Mouse (Mus musculus) mouse embryonic stem cell (cell line): ENCODE data around the gene Gcm2.

Experiments used
- in situ Hi-C, 2 experiments: fragments of 300-500 bp; cut with MboI; formaldehyde crosslinking; loops; 1 replicate in 1 of 2; 3 replicates in 1 of 2; pipeline ENCODE4 v1.14.3; 2019 to 2020; ENCODE audit warnings: low sequenced_read_pairs in 2 of 2, low pct_unique_long_range_greater_than_20kb in 1 of 2, mixed read lengths in 1 of 2; ENCODE audit not compliant: unreplicated experiment in 1 of 2

Gcm2 gene

DNA sequence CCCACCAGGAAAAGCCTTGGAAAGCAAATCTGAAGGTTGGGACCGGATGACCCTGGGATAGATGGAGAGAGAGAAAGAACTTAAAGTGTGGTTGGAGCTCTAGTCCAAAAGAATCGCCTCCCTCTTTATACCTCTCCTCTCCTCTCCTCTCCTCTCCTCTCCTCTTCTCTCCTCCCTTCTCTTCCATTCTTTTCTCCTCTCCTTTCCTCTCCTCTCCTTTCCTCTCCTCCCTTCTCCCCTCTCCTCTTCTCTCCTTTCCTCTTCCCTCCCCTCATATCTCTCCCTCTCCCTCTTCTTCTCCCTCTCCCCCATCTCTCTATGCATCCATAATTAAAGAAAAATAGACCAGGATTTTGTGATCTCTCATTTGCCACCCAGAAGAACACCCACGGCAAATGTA, at the start of gene Gcm2:
Gene Gcm2, minus strand, starts transcription at position 101 of the 400 bp plus-strand sequence.
- in situ Hi-C loops: no loop called here

DNA sequence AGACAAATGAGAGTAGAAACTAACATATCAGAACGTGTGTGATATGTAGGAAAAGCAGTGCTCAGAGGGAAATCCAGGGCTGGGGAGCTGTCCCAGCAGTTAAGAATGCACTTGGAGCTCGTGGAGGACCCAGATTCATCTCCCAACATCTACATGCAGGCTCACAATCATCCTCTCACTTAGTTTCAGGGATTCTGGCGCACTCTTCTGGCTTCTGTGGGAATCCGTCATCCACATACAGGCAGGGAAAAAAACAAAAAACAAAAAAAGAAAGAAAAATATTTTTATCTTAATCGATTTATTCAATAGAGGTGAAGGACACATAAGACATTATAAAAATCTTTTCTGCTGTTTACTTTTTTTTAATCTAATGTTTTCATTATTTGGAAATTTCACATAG, 47.6 kb upstream of the Gcm2 start:
- in situ Hi-C loops: no loop called here

DNA sequence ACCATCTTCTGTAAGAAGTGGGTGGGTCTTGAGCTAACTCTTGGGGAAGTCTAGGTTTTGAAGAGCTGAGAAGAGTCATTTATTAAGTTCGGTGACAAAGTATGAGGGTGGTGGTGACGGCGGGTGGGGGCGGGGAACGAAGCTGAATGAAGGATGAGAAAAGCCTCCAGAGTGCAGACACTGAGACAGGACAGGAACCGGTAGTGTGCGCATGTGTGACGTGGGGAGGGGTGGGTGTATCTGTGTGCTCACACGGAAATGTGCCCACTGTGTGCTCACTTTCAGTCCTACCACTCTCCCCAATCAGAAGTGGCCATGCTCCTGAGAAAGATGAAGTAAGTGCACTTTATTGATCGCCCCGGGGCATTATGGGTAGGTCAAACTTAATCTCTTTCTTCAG, 42.3 kb upstream of the Gcm2 start:
- in situ Hi-C loops: no loop called here

DNA sequence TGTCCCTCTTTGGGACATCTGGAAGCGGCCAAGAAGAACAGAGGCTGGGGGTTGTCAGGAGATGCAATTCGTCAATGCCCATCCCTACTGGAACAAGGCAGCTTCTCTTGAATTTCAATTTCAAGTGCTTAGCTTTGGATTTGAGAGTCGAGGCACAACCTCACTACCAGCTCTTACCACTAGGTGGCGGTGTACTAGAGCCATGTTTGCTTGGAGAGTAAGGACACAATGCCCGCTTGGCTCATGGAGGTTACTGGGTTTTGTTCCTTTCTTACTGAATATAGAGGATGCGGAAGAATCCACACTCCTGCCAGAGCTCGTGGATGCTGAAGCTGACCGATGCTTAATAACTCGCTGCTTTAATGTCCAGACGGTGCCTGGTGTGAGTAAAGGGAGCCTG, 35.4 kb upstream of the Gcm2 start:
- in situ Hi-C loops: no loop called here

DNA sequence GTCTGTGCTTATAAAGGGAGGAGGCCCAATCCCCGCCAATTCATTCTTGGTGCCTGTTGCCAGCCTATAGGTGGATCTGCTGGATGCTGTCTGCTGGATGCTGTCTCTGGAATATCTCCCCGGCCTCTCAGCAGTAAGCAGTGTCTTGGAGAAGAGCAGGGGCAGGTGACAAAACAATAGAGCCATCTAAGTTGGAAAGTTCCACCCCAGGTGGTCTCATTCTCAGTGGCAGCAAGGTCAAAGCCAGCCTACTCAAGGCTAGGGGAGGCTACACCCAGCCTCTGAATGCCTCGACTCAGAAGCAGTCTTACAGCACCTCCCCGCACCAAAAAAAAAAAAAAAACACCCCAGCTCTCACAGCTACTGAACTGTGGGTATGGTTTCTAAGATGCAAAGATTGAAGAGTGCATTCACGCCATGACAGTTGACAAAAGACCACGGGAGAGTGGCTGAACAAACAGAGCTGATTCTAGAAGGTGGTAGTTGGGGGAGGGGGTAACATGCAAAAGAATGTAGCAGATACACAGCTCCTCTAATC, 34.7 kb upstream of the Gcm2 start:
- in situ Hi-C loops: no loop called here

DNA sequence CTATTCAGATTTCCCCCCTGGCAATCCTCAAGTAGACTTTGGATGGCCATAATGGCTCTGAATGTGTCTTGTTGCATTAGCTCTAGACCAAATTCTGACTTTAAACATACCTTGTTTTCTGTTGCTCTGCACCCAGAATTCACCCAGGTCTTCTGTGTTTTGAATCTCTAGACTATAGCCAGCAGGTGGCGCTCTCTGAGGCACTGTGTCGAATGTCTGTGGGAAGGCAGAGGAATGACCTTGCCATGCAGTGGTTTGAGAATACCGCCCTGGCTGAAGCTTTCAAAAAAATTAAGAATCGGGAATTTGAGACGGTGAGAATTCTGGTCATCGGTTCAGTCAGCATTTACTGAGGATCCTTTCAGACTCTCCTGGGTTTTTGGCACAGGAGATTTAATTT, 24.1 kb upstream of the Gcm2 start:
- in situ Hi-C loops: no loop called here

DNA sequence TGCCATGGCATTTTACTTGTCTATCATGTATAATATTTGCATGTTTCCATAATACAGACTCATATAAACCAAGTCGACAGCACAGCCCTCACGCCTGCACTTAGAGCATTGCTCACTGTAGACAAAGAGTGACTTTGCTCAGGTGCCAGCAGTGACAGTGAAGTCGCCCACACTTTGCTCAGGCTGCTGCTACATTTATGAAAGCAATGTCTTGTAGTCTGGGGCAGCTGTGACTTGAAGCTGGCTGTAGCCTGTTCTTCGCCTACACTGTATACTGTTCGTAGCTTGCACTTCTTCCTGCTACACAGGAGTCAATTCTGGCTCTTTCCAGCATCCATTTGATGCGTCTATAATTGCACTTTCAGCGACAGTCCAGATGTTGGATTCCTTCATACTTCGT, 18.2 kb upstream of the Gcm2 start:
- in situ Hi-C loops: no loop called here

DNA sequence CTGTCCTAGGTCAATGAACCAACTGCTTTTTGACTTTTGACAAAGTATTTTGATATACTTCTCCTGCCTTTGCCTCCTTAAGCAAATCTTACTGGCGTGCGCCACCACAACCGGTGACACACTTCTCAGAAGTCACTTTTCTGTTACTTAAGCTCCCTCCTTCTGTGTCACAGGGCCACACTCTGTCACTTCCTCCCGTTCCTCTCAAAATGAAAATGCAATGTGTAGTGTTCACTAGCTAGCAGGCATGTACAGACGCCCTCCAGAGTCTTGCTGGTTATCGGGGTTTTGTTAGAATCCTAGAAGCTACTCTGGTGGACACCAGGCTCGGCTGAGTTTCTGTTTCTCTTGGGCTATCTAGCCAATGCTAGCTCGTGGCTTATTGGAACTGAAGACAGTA, 17.5 kb upstream of the Gcm2 start:
- in situ Hi-C loops: no loop called here

DNA sequence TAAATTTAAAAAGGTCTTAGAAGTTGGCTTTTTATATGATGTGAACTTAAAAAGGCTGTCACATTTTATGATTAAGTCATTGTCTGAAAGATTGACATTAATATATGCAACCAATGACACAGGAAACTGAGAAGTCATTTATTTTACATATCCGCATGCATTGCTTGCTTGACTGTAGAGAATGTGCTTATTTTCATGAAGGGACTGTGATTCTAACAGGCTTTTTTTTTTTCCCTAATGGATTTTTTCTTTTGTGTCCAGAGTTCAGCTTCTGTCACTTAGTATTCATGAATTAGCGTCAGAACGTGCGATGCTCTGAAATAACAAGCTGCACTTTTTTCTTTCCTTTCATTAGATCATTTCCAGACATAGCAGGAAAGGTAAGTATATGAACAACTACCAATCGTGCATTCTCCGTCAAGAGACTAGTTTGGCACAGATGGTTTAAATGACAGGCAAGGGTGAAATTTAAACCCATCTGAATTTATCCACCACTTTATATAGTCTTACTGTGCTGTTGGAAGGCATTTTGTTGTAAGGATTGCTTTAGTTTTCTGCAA, 12.9 kb upstream of the Gcm2 start:
- in situ Hi-C loops: no loop called here

DNA sequence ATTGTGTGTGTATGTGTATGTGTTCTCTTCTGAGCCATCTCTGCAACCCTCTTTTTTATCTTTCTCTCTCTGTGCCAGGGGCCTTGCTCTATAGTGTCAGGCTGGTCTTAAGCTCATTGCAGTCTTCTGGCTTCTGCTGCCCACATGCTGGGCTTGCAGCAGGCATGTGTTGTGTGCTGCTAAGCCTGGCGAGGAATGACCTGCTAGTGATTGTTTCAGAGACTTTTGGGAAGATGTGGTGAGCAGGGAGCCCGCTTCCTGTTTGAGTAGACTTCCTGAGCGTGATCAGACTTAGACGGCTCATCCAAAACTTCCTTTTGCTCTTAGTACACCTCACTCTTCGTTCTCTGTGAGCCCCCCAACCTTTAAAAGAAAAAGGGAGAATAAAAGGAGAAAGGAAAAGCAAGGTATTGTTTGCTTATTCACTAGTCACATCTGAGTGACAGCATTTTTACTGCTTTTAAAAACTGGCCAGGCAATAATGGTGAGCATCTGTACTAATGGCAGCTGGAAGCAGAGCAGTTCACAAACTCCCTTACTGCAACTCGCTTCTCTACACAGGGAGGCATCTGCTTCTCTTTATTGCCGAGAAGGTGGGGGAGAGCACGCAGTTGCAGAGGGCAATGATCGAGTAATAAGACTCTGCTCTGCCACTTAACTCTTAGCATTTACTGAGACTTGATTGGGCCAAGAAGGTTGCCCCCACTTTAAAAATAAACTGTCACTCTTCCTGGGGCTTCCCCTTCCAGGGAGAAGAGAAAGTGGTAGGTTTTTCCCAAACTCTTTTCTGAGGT, 8.5 kb upstream of the Gcm2 start:
- in situ Hi-C loops: no loop called here

DNA sequence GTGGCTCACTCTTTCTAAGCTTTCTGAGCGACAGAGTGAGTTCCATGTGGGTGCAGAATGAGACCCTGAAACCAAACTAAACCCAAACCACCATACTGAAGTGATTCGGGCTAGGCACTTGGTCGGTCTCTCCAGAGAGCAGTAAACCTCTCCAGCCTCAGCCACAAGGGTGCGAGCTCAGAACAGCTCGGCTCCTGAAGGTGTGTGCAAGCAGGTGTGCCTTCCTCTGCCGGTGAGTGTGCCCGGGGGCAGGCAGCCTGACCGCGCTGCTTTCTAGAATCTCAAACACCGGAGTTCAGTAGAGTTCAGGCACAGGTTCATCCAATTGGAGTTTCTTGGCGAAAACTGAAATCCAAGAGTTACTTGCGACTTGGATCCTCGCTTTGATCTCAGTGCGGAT, 3.1 kb upstream of the Gcm2 start, which contains the start of gene Sycp2l:
Gene Sycp2l, plus strand, starts transcription at position 368 of the 400 bp plus-strand sequence.
- in situ Hi-C loops: no loop called here

DNA sequence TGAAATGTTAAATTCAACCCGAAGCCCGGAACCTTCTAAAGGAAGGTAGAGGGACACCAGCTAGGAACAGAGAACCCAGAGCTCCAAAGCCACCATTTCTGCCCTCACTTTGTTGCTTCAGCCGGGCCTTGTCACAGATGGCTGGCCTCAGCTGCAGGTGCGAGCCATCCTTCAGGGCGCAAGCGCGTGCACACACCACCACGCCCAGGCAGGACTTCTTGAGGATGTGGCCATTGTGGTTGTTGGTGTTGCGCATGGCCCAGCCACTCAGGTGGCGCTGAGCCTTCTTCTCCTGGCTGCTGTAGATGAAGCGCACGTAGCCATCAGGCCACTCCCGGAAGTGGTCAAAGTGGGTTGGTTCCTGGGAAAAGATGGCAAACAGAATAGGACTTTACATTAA, 5.3 kb downstream of the Gcm2 start:
- in situ Hi-C loops: no loop called here

DNA sequence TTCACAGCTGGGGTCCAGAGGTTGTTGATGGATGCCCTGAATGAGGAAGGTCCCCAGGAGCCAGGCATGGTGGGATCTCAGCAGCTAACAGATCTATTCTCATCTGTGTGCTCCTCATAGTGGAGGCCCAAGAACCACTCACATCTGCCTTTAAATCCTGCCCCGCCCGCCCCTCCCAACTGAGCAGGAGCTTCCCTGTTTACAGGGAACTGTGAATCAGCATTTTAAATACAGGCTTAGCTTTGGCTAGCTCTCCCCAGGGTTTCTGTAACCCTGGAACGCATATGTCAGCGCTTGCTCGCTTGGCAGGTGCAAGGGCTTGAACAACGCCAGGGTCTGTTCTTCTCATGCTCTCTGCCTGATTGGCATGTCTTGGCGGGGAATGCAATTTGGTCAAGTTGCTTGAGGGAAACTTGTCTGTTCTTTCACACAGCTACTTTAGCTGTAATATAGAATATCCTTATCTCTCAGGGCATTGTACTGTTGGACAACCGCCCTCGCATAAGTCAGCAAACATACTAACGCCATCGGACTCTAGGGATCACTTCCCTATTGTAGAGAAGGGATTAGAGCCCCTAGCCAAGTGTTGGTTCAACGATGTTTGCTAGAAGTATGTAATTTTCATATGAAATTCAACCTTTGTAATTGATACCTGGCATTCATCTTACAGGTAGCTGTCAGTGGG, 6.9 kb downstream of the Gcm2 start:
- in situ Hi-C loops: no loop called here

DNA sequence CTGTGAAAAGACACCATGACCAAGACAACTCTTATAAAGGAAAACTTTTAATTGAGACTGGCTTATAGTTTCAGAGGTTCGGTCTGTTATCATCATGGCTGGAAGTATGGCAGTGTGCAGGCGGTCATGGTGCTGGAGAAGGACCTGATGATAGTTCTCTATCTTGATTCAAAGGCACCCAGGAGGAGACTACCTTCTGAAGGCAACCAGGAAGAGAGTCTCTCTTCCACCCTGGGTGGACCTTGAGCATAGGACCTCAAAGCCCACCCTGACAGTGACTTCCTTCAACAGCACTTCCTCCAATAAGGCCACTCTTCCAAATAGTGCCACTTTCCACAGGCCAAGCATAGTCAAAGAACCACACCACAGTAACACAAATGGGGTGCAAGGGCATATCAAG, 10.8 kb downstream of the Gcm2 start:
- in situ Hi-C loops: no loop called here

DNA sequence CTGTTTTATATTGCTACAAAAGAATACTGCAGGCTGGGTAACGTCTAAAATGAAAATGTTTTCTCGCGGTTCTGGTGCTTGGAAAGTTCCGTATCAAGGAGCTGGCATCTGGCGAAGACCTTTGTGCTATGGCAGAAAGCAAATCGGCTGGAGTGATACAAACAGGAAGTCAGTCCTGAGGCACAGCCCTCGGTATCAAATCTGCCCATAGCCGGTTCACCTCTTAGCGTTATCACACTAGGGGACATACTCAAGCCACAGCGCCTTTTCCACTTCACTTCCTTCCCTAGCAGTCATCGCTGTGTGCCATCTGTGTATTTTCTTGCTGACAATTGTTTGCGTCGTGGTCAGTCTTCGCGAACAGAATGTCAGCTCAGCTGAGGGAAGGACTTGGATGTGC, 12.5 kb downstream of the Gcm2 start:
- in situ Hi-C loops: loop anchor here in 1 of 2 experiments (25.0 kb wide), 1 partner anchor 464 kb away; no protein-coding TSS in a partner anchor

DNA sequence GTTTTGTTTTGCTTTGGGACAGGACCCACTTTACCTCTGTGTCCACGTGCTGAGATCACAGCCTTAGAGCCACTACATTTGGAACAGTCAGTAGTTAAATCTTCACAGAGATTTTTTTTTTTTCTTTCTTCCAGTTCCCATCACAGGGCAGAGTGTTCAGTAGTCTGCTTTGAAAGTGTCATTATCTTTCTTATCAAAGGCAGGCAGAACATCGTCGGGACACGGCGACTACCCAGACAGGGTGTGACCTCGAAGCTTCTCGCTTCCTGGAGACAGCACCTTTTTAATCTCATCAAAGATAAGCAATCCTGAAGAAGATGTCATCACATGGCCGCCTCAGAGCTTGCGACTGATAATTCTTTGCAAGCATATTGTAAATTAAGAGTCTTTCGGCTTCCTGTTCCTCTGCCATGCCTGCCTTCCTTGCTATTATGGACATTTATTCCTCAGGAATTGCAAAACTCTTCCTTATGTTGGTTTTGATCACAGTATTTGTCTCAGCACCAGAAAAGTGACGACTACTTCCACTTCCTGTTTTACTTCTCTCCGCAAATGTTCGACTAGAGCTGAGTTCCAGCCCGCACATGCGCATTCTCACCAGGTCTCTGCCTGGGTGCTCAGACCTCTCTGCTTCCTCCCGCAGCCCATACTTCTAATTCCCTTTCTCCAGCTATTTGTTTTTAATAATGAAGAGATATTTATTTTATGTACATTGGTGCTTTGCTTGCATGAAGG, 13.3 kb downstream of the Gcm2 start:
- in situ Hi-C loops: loop anchor here in 1 of 2 experiments (25.0 kb wide), 1 partner anchor 465 kb away; no protein-coding TSS in a partner anchor

DNA sequence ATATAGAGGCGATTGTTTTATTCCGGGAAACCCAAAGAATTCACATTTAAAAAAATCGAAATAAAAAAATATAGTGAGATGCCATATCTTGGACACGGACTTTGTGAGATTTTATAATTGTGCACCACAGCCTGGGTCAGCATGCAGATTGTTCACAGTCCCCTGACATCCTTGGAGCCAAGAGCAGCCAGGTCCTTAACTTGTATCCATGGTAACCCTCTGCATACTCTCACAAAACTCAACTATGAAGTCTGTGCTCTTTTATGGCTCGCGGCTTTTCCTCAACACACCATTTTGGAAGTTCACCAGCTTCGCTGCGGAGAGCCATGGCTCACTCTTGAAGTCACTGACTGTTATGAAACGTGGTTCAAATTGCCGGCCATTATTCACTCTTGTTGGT, 16.7 kb downstream of the Gcm2 start:
- in situ Hi-C loops: loop anchor here in 1 of 2 experiments (25.0 kb wide), 1 partner anchor 468 kb away; no protein-coding TSS in a partner anchor

DNA sequence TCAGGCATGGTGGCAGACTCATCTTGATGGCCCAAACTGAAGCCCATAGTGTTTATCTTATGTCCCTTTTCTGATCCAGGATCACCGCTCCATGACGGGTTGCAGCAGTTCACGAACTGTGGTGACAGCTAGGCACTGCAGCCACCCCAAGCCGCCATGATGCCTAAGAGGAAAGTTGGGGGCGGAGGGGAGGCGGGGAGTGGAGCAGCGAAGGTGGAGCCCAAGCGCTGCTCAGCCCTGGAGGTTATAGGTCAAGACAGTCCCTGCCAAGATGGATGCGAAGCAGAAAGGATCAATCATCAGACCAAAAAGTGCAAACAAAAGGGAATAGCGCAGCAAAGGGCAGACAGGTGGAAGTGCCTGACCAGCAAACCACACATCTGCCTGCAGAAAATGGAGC, 19.6 kb downstream of the Gcm2 start:
- in situ Hi-C loops: loop anchor here in 1 of 2 experiments (25.0 kb wide), 1 partner anchor 471 kb away; no protein-coding TSS in a partner anchor
